8 mouse cellular contexts compared by ENCODE assay signal in genomic region chr11:65806909-65807504, GRCm38 (mm10). TPM values are rescaled to one million over a fixed set of nuclear protein-coding genes. Genes with fewer than 3 reads are reported as not detected.
DNase-seq lines count a peak whose midpoint lies in the region; ATAC-seq and TF ChIP-seq lines count a peak whose summit lies in the region.

Gene Zkscan6 (plus strand): TSS chr11:65807175.

- no peak for TF ChIP-seq RAD21 in CH12.LX (IDR thresholded peaks at IDR 0.05; ENCODE audit: low read depth, low read length)

- no peak for TF ChIP-seq CTCF in CH12.LX (conservative IDR thresholded peaks at IDR 0.05 in 1 of 2, IDR thresholded peaks at IDR 0.05 in 1 of 2; ENCODE audit: low read depth in 2 of 2, low read length in 2 of 2)
- no peak for TF ChIP-seq CTCF in liver, postnatal 0 days (IDR thresholded peaks at IDR 0.05; ENCODE audit: low read depth)

- H3K4me2 ChIP-seq in CH12.LX (ENCODE audit: insufficient read depth, low read depth, poor library complexity, severe bottlenecking), result peak within 1 kb of the TSS; percentile 94
- H3K4me2 ChIP-seq in forebrain, embryonic 12.5 days, result peak within 1 kb of the TSS; percentile 92
- H3K4me2 ChIP-seq in liver, postnatal 0 days (ENCODE audit: low read depth, low read length), result peak within 1 kb of the TSS; percentile 87
- H3K4me2 ChIP-seq in neural tube, embryonic 14.5 days (ENCODE audit: low read depth, low read length), result peak within 1 kb of the TSS; percentile 94

- H3K27ac ChIP-seq in CH12.LX (ENCODE audit: insufficient read depth, low read depth), result peak within 1 kb of the TSS; percentile 91
- peak within 1 kb of the TSS; percentile 80 for H3K27ac ChIP-seq in forebrain, embryonic 12.5 days
- H3K27ac ChIP-seq in liver, postnatal 0 days (ENCODE audit: low read depth), result peak within 1 kb of the TSS; percentile 97
- H3K27ac ChIP-seq in neural tube, embryonic 14.5 days (ENCODE audit: low read depth, low read length), result peak within 1 kb of the TSS; percentile 71

- peaks cover 19% of the 10 kb centered on the region for H3K79me2 ChIP-seq in CH12.LX (replicated peaks; ENCODE audit: control insufficient read depth, extremely low read depth, insufficient read depth, poor library complexity, severe bottlenecking)

- peak; percentile 96 for DNase-seq in CH12.LX (ENCODE audit: extremely low read depth)
- DNase-seq in c-Kit-positive CD71-positive TER-119-negative erythroid progenitor cells, embryonic 14.5 days (ENCODE audit: low read depth), result peak; percentile 91
- DNase-seq in heart, postnatal 10 days, result peak; percentile 86 to 89
- peak; percentile 81 for DNase-seq in large intestine, adult 2 months (ENCODE audit: low read depth, low spot score)
- DNase-seq in liver, postnatal 0 days, result peak; percentile 98
- DNase-seq in testis, postnatal 10 days (ENCODE audit: low spot score), result peak; percentile 88

- peak; percentile 97 for ATAC-seq in forebrain, embryonic 12.5 days (ENCODE audit: low FRiP score)
- ATAC-seq in liver, postnatal 0 days, result peak; percentile 98
- peak; percentile 97 for ATAC-seq in neural tube, embryonic 14.5 days (ENCODE audit: low read depth)

- no peaks in the 10 kb centered on the region for H3K9me3 ChIP-seq in CH12.LX (replicated peaks; ENCODE audit: low read length)
- no peaks in the 10 kb centered on the region for H3K9me3 ChIP-seq in forebrain, embryonic 12.5 days
- H3K9me3 ChIP-seq in liver, postnatal 0 days (ENCODE audit: low read length), result no peaks in the 10 kb centered on the region
- no peaks in the 10 kb centered on the region for H3K9me3 ChIP-seq in neural tube, embryonic 14.5 days (ENCODE audit: control insufficient read depth, low read length)

- H3K9ac ChIP-seq in CH12.LX (ENCODE audit: insufficient read depth, low read depth), result peak within 1 kb of the TSS; percentile 62
- peak within 1 kb of the TSS; percentile 77 for H3K9ac ChIP-seq in forebrain, embryonic 12.5 days
- peak within 1 kb of the TSS; percentile 87 for H3K9ac ChIP-seq in liver, postnatal 0 days (replicated peaks)
- peak within 1 kb of the TSS; percentile 63 for H3K9ac ChIP-seq in neural tube, embryonic 14.5 days (replicated peaks; ENCODE audit: low read depth, low read length)

- TF ChIP-seq POLR2A in CH12.LX (IDR thresholded peaks at IDR 0.05; ENCODE audit: low read depth, low read length), result peak; percentile 85

- H3K27me3 ChIP-seq in CH12.LX (replicated peaks), result no peaks in the 10 kb centered on the region
- no peaks in the 10 kb centered on the region for H3K27me3 ChIP-seq in forebrain, embryonic 12.5 days
- H3K27me3 ChIP-seq in liver, postnatal 0 days (ENCODE audit: insufficient read depth, low read length), result no peaks in the 10 kb centered on the region
- H3K27me3 ChIP-seq in neural tube, embryonic 14.5 days (ENCODE audit: control insufficient read depth, insufficient read depth, low read length), result no peaks in the 10 kb centered on the region

- in situ Hi-C loops in CH12.LX (cut with MboI; ENCODE audit: low pct_ligation_motif_present, low pct_unique_long_range_greater_than_20kb, low sequenced_read_pairs), result no loop called here

- dilution Hi-C loops in CH12.LX (cut with MboI; ENCODE audit: extremely low pct_ligation_motif_present, extremely low pct_unique_long_range_greater_than_20kb, low sequenced_read_pairs), result no loop called here

- no peak for TF ChIP-seq EP300 in CH12.LX (IDR thresholded peaks at IDR 0.05; ENCODE audit: low read length)
- TF ChIP-seq EP300 in liver, postnatal 0 days (IDR thresholded peaks at IDR 0.05; ENCODE audit: low read depth), result no peak

- H3K4me3 ChIP-seq in CH12.LX (replicated peaks in 1 of 3; ENCODE audit: low read depth in 2 of 3, low read length in 2 of 3, poor library complexity in 1 of 3), result peak within 1 kb of the TSS; percentile 78 to 89 (median 85)
- peak within 1 kb of the TSS; percentile 83 for H3K4me3 ChIP-seq in forebrain, embryonic 12.5 days (replicated peaks)
- H3K4me3 ChIP-seq in liver, postnatal 0 days (ENCODE audit: low read depth, low read length), result peak within 1 kb of the TSS; percentile 83
- peak within 1 kb of the TSS; percentile 73 for H3K4me3 ChIP-seq in neural tube, embryonic 14.5 days (ENCODE audit: low read depth, low read length)

- intact Hi-C loops in heart, postnatal 10 days (cut with DNase I), result loop anchor here (2.0 kb wide), 1 partner anchor 18 kb away; the partner anchor contains the start of gene Map2k4

- peaks cover 0 to 8% of the 10 kb centered on the region in 2 experiments for H3K36me3 ChIP-seq in CH12.LX (replicated peaks in 1 of 2; ENCODE audit: control insufficient read depth in 1 of 2, insufficient read depth in 1 of 2, low read length in 1 of 2)
- H3K36me3 ChIP-seq in forebrain, embryonic 12.5 days (replicated peaks), result no peaks in the 10 kb centered on the region
- no peaks in the 10 kb centered on the region for H3K36me3 ChIP-seq in liver, postnatal 0 days (replicated peaks; ENCODE audit: insufficient read depth, low read length)
- no peaks in the 10 kb centered on the region for H3K36me3 ChIP-seq in neural tube, embryonic 14.5 days (ENCODE audit: control insufficient read depth, insufficient read depth, low read length)

- peaks cover 3 to 46% of the 10 kb centered on the region in 2 experiments for H3K4me1 ChIP-seq in CH12.LX (ENCODE audit: control insufficient read depth in 1 of 2, insufficient read depth in 2 of 2)
- peaks cover 19% of the 10 kb centered on the region for H3K4me1 ChIP-seq in forebrain, embryonic 12.5 days
- H3K4me1 ChIP-seq in liver, postnatal 0 days (ENCODE audit: insufficient read depth), result peaks cover 19% of the 10 kb centered on the region
- H3K4me1 ChIP-seq in neural tube, embryonic 14.5 days (ENCODE audit: control insufficient read depth, insufficient read depth, low read length), result peaks cover 8% of the 10 kb centered on the region

- under 1% methylated on average over 58 of the region's 58 CpGs for WGBS in forebrain, embryonic 12.5 days
- WGBS in large intestine, adult 2 months, result under 1% methylated on average over 58 of the region's 58 CpGs
- WGBS in liver, postnatal 0 days (ENCODE audit: insufficient replicate concordance), result under 1% methylated on average over 58 of the region's 58 CpGs
- under 1% methylated on average over 58 of the region's 58 CpGs for WGBS in neural tube, embryonic 14.5 days

TF ChIP-seq in CH12.LX, 34 proteins besides CTCF, POLR2A, EP300 and RAD21 (continues in another document):
- TF ChIP-seq JUN (IDR thresholded peaks at IDR 0.05; ENCODE audit: insufficient read depth, low read depth, low read length) (no peak), MAFK (IDR thresholded peaks at IDR 0.05; ENCODE audit: insufficient replicate concordance, low read length) (0 out of 2 replicates have a peak, but pooled peaks have one; percentile 31), KAT2A (IDR thresholded peaks at IDR 0.05; ENCODE audit: insufficient replicate concordance, low read length) (0 out of 2 replicates have a peak, but pooled peaks have one; percentile 65), UBTF (IDR thresholded peaks at IDR 0.05; ENCODE audit: low read depth, low read length) (peak; percentile 64), MAZ (IDR thresholded peaks at IDR 0.05; ENCODE audit: low read depth, low read length) (peak; percentile 82), GABPA (IDR thresholded peaks at IDR 0.05; ENCODE audit: insufficient replicate concordance, low read depth, low read length) (no peak), RCOR1 (conservative IDR thresholded peaks at IDR 0.05; ENCODE audit: low read depth, low read length) (0 out of 2 replicates have a peak, but pooled peaks have one; percentile 29), CHD1 (IDR thresholded peaks at IDR 0.05; ENCODE audit: low read depth, low read length) (no peak; the same call in 1 of the 2 replicates), E2F4 (IDR thresholded peaks at IDR 0.05; ENCODE audit: insufficient replicate concordance, low read depth, low read length) (no peak), SIN3A (IDR thresholded peaks at IDR 0.05; ENCODE audit: low read length) (peak; percentile 62), USF2 (conservative IDR thresholded peaks at IDR 0.05; ENCODE audit: low read depth, low read length) (no peak), POLR2AphosphoS2 (IDR thresholded peaks at IDR 0.05; ENCODE audit: low read depth, low read length) (peak; percentile 66; the same call in 1 of the 2 replicates), CHD2 (IDR thresholded peaks at IDR 0.05; ENCODE audit: low read length) (peak; percentile 77), ETS1 (conservative IDR thresholded peaks at IDR 0.05; ENCODE audit: low read depth, low read length) (0 out of 2 replicates have a peak, but pooled peaks have one; percentile 35), MXI1 (IDR thresholded peaks at IDR 0.05; ENCODE audit: low read depth, low read length) (peak; percentile 63), IRF4 (IDR thresholded peaks at IDR 0.05; ENCODE audit: low read depth, low read length) (peak; percentile 82), ELF1 (IDR thresholded peaks at IDR 0.05; ENCODE audit: low read depth, low read length) (peak; percentile 96), NELFE (IDR thresholded peaks at IDR 0.05; ENCODE audit: low read depth, low read length) (peak; percentile 77), TBP (conservative IDR thresholded peaks at IDR 0.05; ENCODE audit: low read depth, low read length) (peak; percentile 68), TCF12 (IDR thresholded peaks at IDR 0.05; ENCODE audit: low read depth, low read length) (peak; percentile 76), ZMIZ1 (IDR thresholded peaks at IDR 0.05; ENCODE audit: low read depth, low read length) (peak; percentile 77), PAX5 (IDR thresholded peaks at IDR 0.05; ENCODE audit: low read length) (no peak), HCFC1 (IDR thresholded peaks at IDR 0.05; ENCODE audit: low read depth, low read length) (peak; percentile 68), USF1 (IDR thresholded peaks at IDR 0.05; ENCODE audit: low read depth, low read length) (no peak), NRF1 (IDR thresholded peaks at IDR 0.05; ENCODE audit: low read depth, low read length) (peak; percentile 73), BHLHE40 (IDR thresholded peaks at IDR 0.05; ENCODE audit: low read depth, low read length) (peak; percentile 95), ZC3H11A (IDR thresholded peaks at IDR 0.05; ENCODE audit: low read depth, low read length) (no peak), MEF2A (IDR thresholded peaks at IDR 0.05; ENCODE audit: borderline replicate concordance, low read depth, low read length) (peak; percentile 26)

RNA-seq across cellular contexts. Expression of gene Zkscan6, which starts in this region (rescaled TPM):
- total RNA-seq in CH12.LX (2012; rRNA removed) (16.6 and 18.0 TPM in 2 replicates), CH12.LX (2014; rRNA removed) (20.1 and 20.5 TPM in 2 replicates)
- 15.5 and 15.8 TPM in 2 replicates for polyA plus RNA-seq in CH12.LX (2012; ENCODE audit: insufficient read length, low read depth)
- 15.8 and 17.2 TPM in 2 replicates for polyA plus RNA-seq in forebrain, embryonic 12.5 days (2016; fragmentation: Nextera tagmentation; extraction: Ambion mirVana)
- total RNA-seq in heart, postnatal 10 days (2021), result 1 to 10 TPM; 5.4 to 7.0 TPM
- polyA plus RNA-seq in large intestine, adult 2 months (2012; rRNA removed), result 4.2 and 4.9 TPM in 2 replicates
- 3.6 and 4.1 TPM in 2 replicates for polyA plus RNA-seq in liver, postnatal 0 days (2015; fragmentation: Nextera tagmentation; extraction: Ambion mirVana)
- polyA plus RNA-seq in neural tube, embryonic 14.5 days (2014; fragmentation: Nextera tagmentation; extraction: Ambion mirVana), result 17.7 and 18.9 TPM in 2 replicates

Comparison
In these comparisons a context has a peak if more than half of its experiments do, and no peak if none do; other contexts are left out.
1. Peak in every context shown above with its lines: DNase-seq, ATAC-seq, H3K4me3 ChIP-seq and H3K27ac ChIP-seq.